Comparison of ENCODE assay signal across 18 mouse cellular contexts in genomic region chr8:95727625-95728024, GRCm38 (mm10). TPM values are rescaled to one million over a fixed set of nuclear protein-coding genes. Genes with fewer than 3 reads are reported as not detected.
"Had no signal": no experiment of that assay in that cellular context is flagged by ENCODE, and none has a peak within 500 bp of the region (broad histone marks: within the 10 kb centered on the region; RNA-seq: fewer than 3 reads in every experiment).

No protein-coding gene starts in this region.

- H3K4me3 ChIP-seq: liver, embryonic 15.5 days; midbrain, embryonic 13.5 days; midbrain, embryonic 15.5 days; neural tube, embryonic 12.5 days; stomach, embryonic 15.5 days had no signal

- H3K4me2 ChIP-seq: liver, embryonic 15.5 days; lung, embryonic 14.5 days; midbrain, embryonic 11.5 days; midbrain, embryonic 13.5 days; midbrain, embryonic 15.5 days; neural tube, embryonic 12.5 days; stomach, embryonic 15.5 days had no signal

- H3K27me3 ChIP-seq: liver, embryonic 15.5 days; midbrain, embryonic 13.5 days; midbrain, embryonic 15.5 days; neural tube, embryonic 12.5 days; stomach, embryonic 15.5 days had no signal

- H3K9ac ChIP-seq: liver, embryonic 15.5 days; lung, embryonic 14.5 days; midbrain, embryonic 13.5 days; midbrain, embryonic 15.5 days; neural tube, embryonic 12.5 days; stomach, embryonic 15.5 days had no signal

- H3K9me3 ChIP-seq: liver, embryonic 15.5 days; midbrain, embryonic 13.5 days; midbrain, embryonic 15.5 days; neural tube, embryonic 12.5 days; stomach, embryonic 15.5 days had no signal

- H3K4me1 ChIP-seq: midbrain, embryonic 13.5 days; midbrain, embryonic 15.5 days; neural tube, embryonic 12.5 days; stomach, embryonic 15.5 days had no signal

- H3K27ac ChIP-seq: liver, embryonic 15.5 days; midbrain, embryonic 13.5 days; midbrain, embryonic 15.5 days; neural tube, embryonic 12.5 days; stomach, embryonic 15.5 days; stomach, postnatal 0 days had no signal

- ATAC-seq: midbrain, embryonic 13.5 days; midbrain, embryonic 15.5 days had no signal

- DNase-seq: lung, adult 18-20 months; lung, embryonic 14.5 days; lung, postnatal 10 days; lung, postnatal 4 days; right cerebral cortex, postnatal 14 days; thymus, adult 2 months; thymus, postnatal 25 days; thymus, postnatal 4 days had no signal

RNA-seq across cellular contexts. Expression of gene Ndrg4, which starts 50.8 kb away (rescaled TPM):
- total RNA-seq: megakaryocyte, adult 5-6 weeks; monocyte, adult 5-6 weeks; neutrophil, adult 5-6 weeks had no signal
